Mouse (Mus musculus) neural tube, embryonic 13.5 days (tissue): Measurements from ENCODE around the gene Epb41l5. TPM values are rescaled to one million over a fixed set of nuclear protein-coding genes. Genes with fewer than 3 reads are reported as not detected.

Experiments
- ATAC-seq: fragments of 200-750 bp; cut with Nextera tagmentation; 2 replicates; pipeline ENCODE4 v1.8.0; 2017; ENCODE audit warnings: low read depth, mild to moderate bottlenecking, moderate TSS enrichment, moderate library complexity
- H3K27ac ChIP-seq: fragments of 300-500 bp; sonication (generic); replicated peaks from 2 replicates; pipeline ENCODE4 v1.5.1; 2015; ENCODE audit warnings: moderate library complexity, mild to moderate bottlenecking, inconsistent platforms
- H3K27me3 ChIP-seq: fragments of 300-500 bp; sonication (generic); 2 replicates; pipeline ENCODE4 v1.6.1; 2015; ENCODE audit warnings: mild to moderate bottlenecking, inconsistent platforms
- H3K36me3 ChIP-seq: fragments of 300-500 bp; sonication (generic); 2 replicates; pipeline ENCODE4 v1.6.1; 2015; ENCODE audit warnings: mild to moderate bottlenecking, inconsistent platforms
- H3K4me1 ChIP-seq: fragments of 300-500 bp; sonication (generic); replicated peaks from 2 replicates; pipeline ENCODE4 v1.6.1; 2015; ENCODE audit warnings: inconsistent platforms
- H3K4me2 ChIP-seq: fragments of 300-500 bp; sonication (generic); 2 replicates; pipeline ENCODE4 v1.6.1; 2015; ENCODE audit warnings: inconsistent platforms, mild to moderate bottlenecking, moderate library complexity
- H3K4me3 ChIP-seq: fragments of 300-500 bp; sonication (generic); 2 replicates; pipeline ENCODE4 v1.5.1; 2015; ENCODE audit warnings: mild to moderate bottlenecking, inconsistent platforms
- H3K9ac ChIP-seq: fragments of 300-500 bp; sonication (generic); 2 replicates; pipeline ENCODE4 v1.6.1; 2015; ENCODE audit warnings: moderate library complexity, mild to moderate bottlenecking, inconsistent platforms
- H3K9me3 ChIP-seq: fragments of 300-500 bp; sonication (generic); 2 replicates; pipeline ENCODE4 v1.6.1; 2016; ENCODE audit warnings: inconsistent platforms
- WGBS: fragments of 180-500 bp; shearing (Covaris S2); methylation state at CpG from one replicate; pipeline ENCODE4 v1.1.7; 2015; 5-methylcytosine and 5-hydroxymethylcytosine counted together
- polyA plus RNA-seq: library from polyadenylated mRNA; unstranded; fragments of >200 nt; fragmentation: Nextera tagmentation; extraction: Ambion mirVana; gene quantifications from 2 replicates; pipeline ENCODE4 v1.2.1, GENCODE M21; 2015

Gene Epb41l5
- polyA plus RNA-seq = 16.5 and 17.8 TPM in 2 replicates

DNA sequence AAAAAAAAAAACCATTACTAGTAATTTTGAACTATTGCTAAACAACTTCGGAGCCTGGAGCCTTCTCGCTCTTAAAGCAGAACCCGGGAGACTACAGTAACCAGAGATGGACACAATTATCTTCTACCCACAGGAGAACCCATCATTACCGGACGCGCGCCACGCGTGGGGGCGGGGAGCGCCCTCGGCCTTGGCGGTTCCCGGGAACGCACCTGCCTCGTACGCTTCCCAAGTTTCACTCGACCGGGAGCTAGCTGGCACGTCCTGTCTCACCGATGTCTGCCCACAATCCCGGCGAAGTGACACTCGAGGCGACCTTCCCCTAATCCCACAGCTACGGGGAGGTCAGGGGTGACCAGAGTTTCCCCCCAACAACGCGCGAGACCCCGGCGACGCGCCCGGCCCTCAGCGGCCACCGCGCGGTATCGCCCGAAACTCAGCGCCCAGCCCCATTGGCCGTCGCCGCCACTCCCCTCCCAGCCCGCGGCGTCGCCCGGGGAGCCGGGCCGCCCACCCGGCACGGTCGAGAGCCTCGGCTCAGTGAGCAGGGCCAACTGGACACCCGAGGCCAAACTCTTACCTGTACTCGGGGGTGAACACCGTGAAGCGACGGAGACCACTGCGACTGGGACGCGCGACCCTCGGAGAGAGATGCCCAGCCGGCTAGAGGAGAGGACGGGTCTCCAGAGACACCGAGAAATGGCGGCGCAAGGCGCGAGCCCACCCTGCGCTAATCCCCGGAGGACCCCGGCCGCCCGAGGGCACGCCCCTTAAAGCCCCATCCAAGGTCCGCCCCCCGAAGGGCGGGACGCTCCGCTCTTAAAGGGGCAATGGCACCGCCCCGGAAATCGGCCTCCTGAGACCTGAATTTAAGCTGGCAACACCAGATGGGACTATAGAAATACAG is at the start of gene Epb41l5:
Gene Epb41l5, minus strand, starts transcription at position 796 of the 907 bp plus-strand sequence.
- Histone ChIP-seq H3K4me1 (peaks cover 15% of the 10 kb centered on the region), H3K27me3 (no peaks in the 10 kb centered on the region), H3K4me3 (peak within 1 kb of the TSS; percentile 83), H3K9ac (peak within 1 kb of the TSS; percentile 77), H3K9me3 (no peaks in the 10 kb centered on the region), H3K4me2 (peak within 1 kb of the TSS; percentile 77), H3K36me3 (no peaks in the 10 kb centered on the region), H3K27ac (peak within 1 kb of the TSS; percentile 70)
- ATAC-seq = peak; percentile 96
- under 1% methylated on average over 86 of the region's 86 CpGs for WGBS

DNA sequence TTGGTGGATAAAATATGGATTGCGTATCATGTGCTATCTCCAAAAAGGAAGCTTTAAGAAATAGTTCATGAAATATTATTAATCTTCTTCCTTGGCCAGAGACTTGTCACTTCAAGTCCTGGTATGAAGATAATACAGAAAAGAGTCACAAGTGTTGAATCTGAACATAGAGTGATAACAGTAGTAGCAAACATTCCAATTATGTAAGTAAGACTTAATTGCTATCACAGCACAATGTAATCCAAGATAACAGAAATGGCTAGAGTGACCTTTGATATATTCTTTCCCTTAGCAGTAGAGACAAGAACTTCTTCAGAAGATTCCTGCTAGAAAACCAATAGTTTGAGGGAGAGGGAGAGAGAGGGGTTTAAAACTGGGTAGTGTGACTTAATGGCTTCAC is 48.1 kb upstream of the Epb41l5 start:
- Histone ChIP-seq H3K4me2 (no peak overlapping the region), H3K27me3 (no peaks in the 10 kb centered on the region), H3K4me1 (no peaks in the 10 kb centered on the region), H3K36me3 (peaks cover 35% of the 10 kb centered on the region), H3K27ac (no peak overlapping the region), H3K9me3 (no peaks in the 10 kb centered on the region), H3K4me3 (no peak overlapping the region), H3K9ac (no peak overlapping the region)
- no peak for ATAC-seq
- 100% methylated on average over 1 of the region's 1 CpGs for WGBS

GRCm38 (mm10) chr1:119685773-119686558 is 37.2 kb upstream of the Epb41l5 start:
- no peak for ATAC-seq
- Histone ChIP-seq H3K27me3 (no peaks in the 10 kb centered on the region), H3K4me2 (no peak overlapping the region), H3K9ac (no peak overlapping the region), H3K27ac (no peak overlapping the region), H3K4me1 (no peaks in the 10 kb centered on the region), H3K4me3 (no peak overlapping the region), H3K9me3 (no peaks in the 10 kb centered on the region), H3K36me3 (peaks cover 26% of the 10 kb centered on the region)
- WGBS = 98% methylated on average over 3 of the region's 3 CpGs

DNA sequence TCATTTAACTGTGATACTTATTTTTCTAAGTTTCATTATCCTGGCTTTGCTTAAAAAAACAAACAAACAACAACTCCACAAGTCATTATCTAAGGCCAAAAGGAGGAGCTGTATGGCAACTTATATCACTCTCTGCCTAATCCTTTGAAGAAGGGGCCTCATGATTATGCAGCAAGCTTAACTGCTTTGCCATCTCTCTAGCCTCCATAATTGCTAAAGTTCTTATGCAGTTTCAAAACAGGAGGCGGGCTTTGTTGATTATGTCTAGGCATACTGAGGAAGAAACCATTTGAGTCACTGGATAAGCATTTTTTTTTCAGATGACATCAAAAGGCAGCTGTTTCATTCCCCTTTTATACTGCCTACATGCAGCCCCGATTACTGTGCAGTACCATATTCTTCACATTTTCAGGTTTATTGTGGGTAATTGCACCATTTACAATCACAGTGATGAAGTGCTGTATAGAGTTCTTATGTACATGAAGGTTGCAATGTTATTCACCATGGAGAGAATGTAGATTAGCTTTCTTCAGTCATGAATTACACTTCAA is 32.9 kb upstream of the Epb41l5 start:
- Histone ChIP-seq H3K27ac (no peak overlapping the region), H3K4me2 (no peak overlapping the region), H3K27me3 (no peaks in the 10 kb centered on the region), H3K4me1 (no peaks in the 10 kb centered on the region), H3K9ac (no peak overlapping the region), H3K9me3 (no peaks in the 10 kb centered on the region), H3K36me3 (peaks cover 30% of the 10 kb centered on the region), H3K4me3 (no peak overlapping the region)
- 54% methylated on average over 2 of the region's 2 CpGs for WGBS
- ATAC-seq = no peak

DNA sequence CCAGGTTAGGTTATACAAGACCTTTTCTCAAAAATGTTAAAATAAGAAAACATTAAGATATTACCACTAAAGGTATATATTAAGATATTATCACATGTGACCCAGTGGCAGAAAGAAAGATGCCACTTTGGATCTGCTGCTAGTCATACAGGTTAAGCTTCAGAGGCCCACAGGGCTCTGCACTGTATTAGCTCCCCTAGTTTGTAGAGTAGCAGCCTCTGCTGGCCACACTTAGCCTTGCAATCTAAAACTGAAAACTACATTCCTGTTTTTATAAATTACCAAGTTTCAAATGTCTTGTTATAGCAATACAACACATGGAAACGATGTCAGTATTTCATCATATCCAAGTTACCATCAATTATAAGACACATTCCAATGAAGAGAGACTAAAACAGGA is 26.2 kb upstream of the Epb41l5 start:
- peak; percentile 72 for ATAC-seq
- whole genome bisulfite sequencing = 65% methylated on average over 1 of the region's 1 CpGs
- Histone ChIP-seq H3K4me1 (no peaks in the 10 kb centered on the region), H3K4me3 (no peak overlapping the region), H3K27ac (no peak overlapping the region), H3K36me3 (peaks cover 21% of the 10 kb centered on the region), H3K9ac (no peak overlapping the region), H3K4me2 (no peak overlapping the region), H3K27me3 (no peaks in the 10 kb centered on the region), H3K9me3 (no peaks in the 10 kb centered on the region)

- no peaks in the 10 kb centered on the region for H3K27me3 ChIP-seq
Observed at GRCm38 (mm10) chr1:119666904-119667303, 18.1 kb upstream of the Epb41l5 start.

DNA sequence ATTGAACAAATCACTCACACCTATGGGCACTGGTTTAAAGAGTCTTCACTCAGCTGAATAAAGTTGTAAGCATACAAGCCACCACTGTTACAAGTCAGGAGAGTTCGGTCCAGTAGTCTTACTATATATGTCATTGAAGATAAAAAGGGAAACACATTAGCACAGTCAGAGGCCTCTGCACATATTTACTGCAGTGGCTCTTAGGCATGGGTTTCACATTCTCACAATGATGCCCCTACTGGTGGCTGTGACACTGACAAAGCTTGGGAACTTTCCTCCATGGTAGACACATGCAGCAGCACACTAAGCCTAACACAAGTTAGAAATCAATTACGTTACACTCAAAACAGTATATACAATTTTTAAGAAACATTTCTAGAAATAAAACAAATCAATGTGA is 5.5 kb upstream of the Epb41l5 start:
- 89% methylated on average over 2 of the region's 2 CpGs for WGBS
- peaks cover 7% of the 10 kb centered on the region for H3K36me3 ChIP-seq
- no peak overlapping the region for H3K4me2 ChIP-seq
- no peaks in the 10 kb centered on the region for H3K9me3 ChIP-seq
- no peak overlapping the region for H3K9ac ChIP-seq
- H3K27ac ChIP-seq = no peak overlapping the region
- no peak for ATAC-seq
- H3K4me1 ChIP-seq = peaks cover 4% of the 10 kb centered on the region
- no peak overlapping the region for H3K4me3 ChIP-seq
- H3K27me3 ChIP-seq = no peaks in the 10 kb centered on the region

More at GRCm38 (mm10) chr1:119666904-119667303, 18.1 kb upstream of the Epb41l5 start:
- H3K9me3 ChIP-seq = no peaks in the 10 kb centered on the region
- 96% methylated on average over 7 of the region's 7 CpGs for WGBS
- peaks cover 21% of the 10 kb centered on the region for H3K36me3 ChIP-seq
- no peak overlapping the region for H3K4me2 ChIP-seq
- ATAC-seq = no peak
- H3K4me3 ChIP-seq = no peak overlapping the region
- H3K27ac ChIP-seq = no peak overlapping the region
- H3K9ac ChIP-seq = no peak overlapping the region
- H3K4me1 ChIP-seq = no peaks in the 10 kb centered on the region

- WGBS = 91% methylated on average over 5 of the region's 5 CpGs
- H3K9me3 ChIP-seq = no peaks in the 10 kb centered on the region
- no peaks in the 10 kb centered on the region for H3K27me3 ChIP-seq
- H3K9ac ChIP-seq = no peak overlapping the region
- no peak overlapping the region for H3K27ac ChIP-seq
- H3K4me1 ChIP-seq = peaks cover 15% of the 10 kb centered on the region
- H3K4me2 ChIP-seq = no peak overlapping the region
- H3K36me3 ChIP-seq = no peaks in the 10 kb centered on the region
- no peak overlapping the region for H3K4me3 ChIP-seq
- no peak for ATAC-seq
Observed at GRCm38 (mm10) chr1:119650386-119650785, 1.6 kb upstream of the Epb41l5 start.

DNA sequence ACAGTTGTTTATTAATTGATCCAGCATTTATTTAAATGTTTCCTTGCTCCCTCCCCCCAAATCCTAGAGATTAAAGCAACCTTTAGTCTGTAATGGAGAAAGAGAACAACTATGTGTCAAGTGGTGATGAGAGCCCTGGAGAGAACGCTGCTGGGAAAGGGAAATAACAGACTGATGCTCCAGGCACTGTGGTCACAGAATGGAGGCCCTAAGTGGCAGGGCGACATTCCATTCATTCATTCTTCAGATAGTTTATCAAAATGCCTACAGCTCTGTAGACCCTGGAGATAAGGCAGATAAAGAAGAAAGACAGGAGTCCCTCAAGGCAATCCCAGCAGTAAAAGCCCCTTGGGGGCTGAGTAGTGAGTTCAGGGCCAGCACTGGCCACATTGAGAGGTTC is 827 bp upstream of the Epb41l5 start:
- Histone ChIP-seq H3K9me3 (no peaks in the 10 kb centered on the region), H3K4me3 (no peak overlapping the region), H3K27me3 (no peaks in the 10 kb centered on the region), H3K36me3 (no peaks in the 10 kb centered on the region), H3K9ac (no peak overlapping the region), H3K4me2 (no peak overlapping the region), H3K4me1 (peaks cover 15% of the 10 kb centered on the region), H3K27ac (no peak overlapping the region)
- no peak for ATAC-seq
- 74% methylated on average over 2 of the region's 2 CpGs for WGBS

DNA sequence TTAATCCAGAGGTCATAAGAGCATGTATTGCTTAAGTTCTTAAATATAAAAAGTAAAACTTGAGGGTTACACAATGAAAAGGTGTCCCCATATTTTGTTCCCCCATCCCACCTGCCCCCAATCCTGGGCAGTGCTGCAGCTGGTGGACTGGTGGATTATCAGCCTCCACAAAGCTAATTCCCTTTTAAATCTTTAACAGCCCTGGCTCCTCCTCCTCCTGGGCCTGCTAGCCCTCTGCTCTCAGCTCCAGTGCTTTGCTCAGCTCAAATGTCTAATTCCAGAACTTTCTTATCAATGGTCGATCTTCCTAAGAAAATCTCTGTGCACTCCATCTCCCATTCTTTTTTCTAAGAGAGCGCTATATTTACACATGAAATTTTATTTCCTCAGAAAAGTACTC is 2.4 kb downstream of the Epb41l5 start:
- Histone ChIP-seq H3K27me3 (no peaks in the 10 kb centered on the region), H3K4me1 (peaks cover 18% of the 10 kb centered on the region), H3K9me3 (no peaks in the 10 kb centered on the region), H3K4me2 (no peak overlapping the region), H3K36me3 (no peaks in the 10 kb centered on the region), H3K27ac (no peak overlapping the region), H3K9ac (no peak overlapping the region), H3K4me3 (no peak overlapping the region)
- WGBS = 78% methylated on average over 2 of the region's 2 CpGs
- no peak for ATAC-seq

DNA sequence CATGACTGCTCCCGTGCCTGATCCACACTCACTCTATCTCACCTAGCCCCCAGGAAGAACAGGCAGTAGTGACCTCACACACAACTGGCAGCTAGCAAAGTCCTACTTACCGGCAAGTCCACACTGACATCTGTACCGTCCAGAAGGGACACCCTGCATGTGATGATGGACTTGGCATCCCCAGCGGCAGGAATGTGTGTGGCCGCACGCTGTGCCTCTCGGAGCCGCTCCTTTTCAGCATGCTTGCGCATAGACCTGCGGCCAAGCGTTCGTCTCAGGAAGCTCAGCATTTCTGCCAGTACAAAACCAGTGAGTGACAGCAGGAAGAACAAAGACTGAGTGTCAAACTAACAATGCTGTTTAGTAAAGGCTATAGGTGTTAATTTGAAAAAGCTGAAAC is 6.4 kb downstream of the Epb41l5 start:
- Histone ChIP-seq H3K27ac (no peak overlapping the region), H3K27me3 (no peaks in the 10 kb centered on the region), H3K9me3 (no peaks in the 10 kb centered on the region), H3K4me3 (no peak overlapping the region), H3K4me2 (no peak overlapping the region), H3K36me3 (no peaks in the 10 kb centered on the region), H3K4me1 (peaks cover 6% of the 10 kb centered on the region), H3K9ac (no peak overlapping the region)
- 56% methylated on average over 12 of the region's 12 CpGs for WGBS
- no peak for ATAC-seq
